Mouse (Mus musculus) MEL (cell line): Measurements from ENCODE around the gene Phykpl. TPM values are rescaled to one million over a fixed set of nuclear protein-coding genes. Genes with fewer than 3 reads are reported as not detected.

Experiments
- DNase-seq: peaks from one replicate; pipeline ENCODE4 v3.0.0; 2011; ENCODE audit warnings: low read depth, low spot score
- H3K27ac ChIP-seq: 2 replicates; pipeline ENCODE4 v1.5.1; 2012; ENCODE audit warnings: low read depth, mild to moderate bottlenecking, control low read depth, low read length, moderate library complexity; ENCODE audit not compliant: control insufficient read depth
- H3K27me3 ChIP-seq, 2 experiments: fragments of 150-350 bp in 1 of 2; sonication (generic) in 1 of 2; 2 replicates each; pipeline ENCODE4 v1.6.1; 2012; ENCODE audit warnings: low read length in 2 of 2, mild to moderate bottlenecking in 2 of 2, improper control_type of control experiment in 1 of 2, moderate library complexity in 1 of 2; ENCODE audit not compliant: insufficient read depth in 2 of 2, control insufficient read depth in 1 of 2
- H3K36me3 ChIP-seq, 2 experiments: 2 replicates each; pipeline ENCODE4 v1.6.1; 2012 to 2014; ENCODE audit warnings: low read length in 2 of 2, improper control_type of control experiment in 1 of 2, inconsistent platforms in 1 of 2, mild to moderate bottlenecking in 1 of 2; ENCODE audit not compliant: insufficient read depth in 2 of 2, control insufficient read depth in 1 of 2
- H3K4me1 ChIP-seq, 2 experiments: fragments of 150-350 bp in 1 of 2; sonication (generic) in 1 of 2; 2 replicates each; pipeline ENCODE4 v1.6.1; 2012; ENCODE audit warnings: low read length in 2 of 2, improper control_type of control experiment in 1 of 2, mild to moderate bottlenecking in 1 of 2; ENCODE audit not compliant: insufficient read depth in 2 of 2, control insufficient read depth in 1 of 2
- H3K4me3 ChIP-seq, 2 experiments: fragments of 150-350 bp in 1 of 2; sonication (generic) in 1 of 2; 2 replicates each; pipeline ENCODE4 v1.5.1; 2012; ENCODE audit warnings: low read depth in 2 of 2, low read length in 2 of 2, mild to moderate bottlenecking in 2 of 2, moderate library complexity in 2 of 2, control low read depth in 1 of 2, improper control_type of control experiment in 1 of 2; ENCODE audit not compliant: control insufficient read depth in 1 of 2, insufficient read depth in 1 of 2
- H3K79me2 ChIP-seq: 2 replicates; pipeline ENCODE4 v1.6.1; 2012; ENCODE audit warnings: mild to moderate bottlenecking, low read length, moderate library complexity; ENCODE audit not compliant: control insufficient read depth, poor library complexity, insufficient read depth
- H3K9ac ChIP-seq: 2 replicates; pipeline ENCODE4 v1.6.1; 2012; ENCODE audit warnings: low read depth, mild to moderate bottlenecking, control low read depth, low read length, moderate library complexity; ENCODE audit not compliant: control insufficient read depth, poor library complexity, severe bottlenecking
- H3K9me3 ChIP-seq: fragments of 150-350 bp; sonication (generic); replicated peaks from 2 replicates; pipeline ENCODE4 v1.6.1; 2012; ENCODE audit warnings: mild to moderate bottlenecking, low read length, improper control_type of control experiment, moderate library complexity; ENCODE audit not compliant: insufficient read depth
- CHD1 ChIP-seq: IDR thresholded peaks from 2 replicates; pipeline ENCODE4 v1.6.1; 2012; ENCODE audit warnings: low read depth, mild to moderate bottlenecking, inconsistent platforms, low read length, improper control_type of control experiment
- CTCF ChIP-seq, 3 experiments: IDR thresholded peaks in 2 of 3; conservative IDR thresholded peaks in 1 of 3; 2 replicates each; pipeline ENCODE4 v1.5.1; 2011 to 2012; ENCODE audit warnings: low read length in 3 of 3, low read depth in 2 of 3, mild to moderate bottlenecking in 2 of 3, improper control_type of control experiment in 1 of 3, inconsistent platforms in 1 of 3, mixed read lengths in 1 of 3, moderate library complexity in 1 of 3; ENCODE audit not compliant: control insufficient read depth in 1 of 3, insufficient read depth in 1 of 3, poor library complexity in 1 of 3, severe bottlenecking in 1 of 3
- ETS1 ChIP-seq: IDR thresholded peaks from 2 replicates; pipeline ENCODE4 v1.6.1; 2012; ENCODE audit warnings: low read depth, mild to moderate bottlenecking, inconsistent platforms, low read length, improper control_type of control experiment, moderate library complexity
- JUND ChIP-seq: IDR thresholded peaks from 2 replicates; pipeline ENCODE4 v1.6.1; 2011; ENCODE audit warnings: low read depth, mild to moderate bottlenecking, improper control_type of control experiment, low read length
- MAZ ChIP-seq: IDR thresholded peaks from 2 replicates; pipeline ENCODE4 v1.6.1; 2012; ENCODE audit warnings: low read depth, mild to moderate bottlenecking, inconsistent platforms, low read length, improper control_type of control experiment
- MYB ChIP-seq: IDR thresholded peaks from 2 replicates; pipeline ENCODE4 v1.6.1; 2011; ENCODE audit warnings: mild to moderate bottlenecking, low read depth, low read length, improper control_type of control experiment
- NELFE ChIP-seq: IDR thresholded peaks from 2 replicates; pipeline ENCODE4 v1.6.1; 2011; ENCODE audit warnings: low read depth, low read length, improper control_type of control experiment
- NRF1 ChIP-seq: IDR thresholded peaks from 2 replicates; pipeline ENCODE4 v1.6.1; 2014; ENCODE audit warnings: low read depth, mild to moderate bottlenecking, inconsistent platforms, low read length, improper control_type of control experiment, moderate library complexity; ENCODE audit not compliant: poor library complexity, insufficient read depth, severe bottlenecking
- POLR2A ChIP-seq, 2 experiments: IDR thresholded peaks; 2 replicates each; pipeline ENCODE4 v1.6.1; 2011 to 2012; ENCODE audit warnings: low read length in 2 of 2, mild to moderate bottlenecking in 2 of 2, control low read depth in 1 of 2, improper control_type of control experiment in 1 of 2, low read depth in 1 of 2, moderate library complexity in 1 of 2; ENCODE audit not compliant: control insufficient read depth in 1 of 2, insufficient read depth in 1 of 2, poor library complexity in 1 of 2
- POLR2AphosphoS2 ChIP-seq: IDR thresholded peaks from 2 replicates; pipeline ENCODE4 v1.6.1; 2011; ENCODE audit warnings: low read length, improper control_type of control experiment
- POLR2AphosphoS5 ChIP-seq: IDR thresholded peaks from 2 replicates; pipeline ENCODE4 v1.6.1; 2012; ENCODE audit warnings: low read depth, borderline replicate concordance, mild to moderate bottlenecking, inconsistent platforms, low read length, moderate library complexity, mixed read lengths
- RAD21 ChIP-seq: IDR thresholded peaks from 2 replicates; pipeline ENCODE4 v1.6.1; 2011; ENCODE audit warnings: mild to moderate bottlenecking, low read depth, low read length, improper control_type of control experiment
- SIN3A ChIP-seq: IDR thresholded peaks from 2 replicates; pipeline ENCODE4 v1.6.1; 2012; ENCODE audit warnings: low read length, improper control_type of control experiment, inconsistent platforms
- SMC3 ChIP-seq: IDR thresholded peaks from 2 replicates; pipeline ENCODE4 v1.6.1; 2011; ENCODE audit warnings: low read depth, low read length, improper control_type of control experiment
- TCF12 ChIP-seq: IDR thresholded peaks from 2 replicates; pipeline ENCODE4 v1.6.1; 2014; ENCODE audit warnings: low read depth, mild to moderate bottlenecking, inconsistent platforms, low read length, improper control_type of control experiment, moderate library complexity
- USF2 ChIP-seq, 2 experiments: IDR thresholded peaks; 2 replicates each; pipeline ENCODE4 v1.6.1; 2011 to 2012; ENCODE audit warnings: improper control_type of control experiment in 2 of 2, low read length in 2 of 2, borderline replicate concordance in 1 of 2, inconsistent platforms in 1 of 2, low read depth in 1 of 2, mild to moderate bottlenecking in 1 of 2; ENCODE audit not compliant: insufficient read depth in 1 of 2
- ZNF384 ChIP-seq: IDR thresholded peaks from 2 replicates; pipeline ENCODE4 v1.6.1; 2012; ENCODE audit warnings: low read depth, mild to moderate bottlenecking, inconsistent platforms, low read length, improper control_type of control experiment
- polyA plus RNA-seq, 2 experiments: library from polyadenylated mRNA; stranded (reverse) in 1 of 2; unstranded in 1 of 2; fragments of >175 nt in 1 of 2; fragments of >200 nt in 1 of 2; gene quantifications; 2 replicates each; pipeline versions ENCODE4 v1.2.1 to v1.2.4; 2012; ENCODE audit warnings: low replicate concordance in 2 of 2, low read depth in 1 of 2; ENCODE audit not compliant: insufficient read length in 2 of 2, insufficient read depth in 1 of 2, missing spikeins in 1 of 2
- total RNA-seq: library from RNA; depleted of rRNA; stranded (reverse); fragments of 300-350 nt; gene quantifications from 2 replicates; pipeline ENCODE4 v1.2.3, GENCODE M21; 2012

Phykpl gene
- total and polyA plus RNA-seq, 3 experiments: 22.7 to 23.0 TPM; not detected in 1

DNA sequence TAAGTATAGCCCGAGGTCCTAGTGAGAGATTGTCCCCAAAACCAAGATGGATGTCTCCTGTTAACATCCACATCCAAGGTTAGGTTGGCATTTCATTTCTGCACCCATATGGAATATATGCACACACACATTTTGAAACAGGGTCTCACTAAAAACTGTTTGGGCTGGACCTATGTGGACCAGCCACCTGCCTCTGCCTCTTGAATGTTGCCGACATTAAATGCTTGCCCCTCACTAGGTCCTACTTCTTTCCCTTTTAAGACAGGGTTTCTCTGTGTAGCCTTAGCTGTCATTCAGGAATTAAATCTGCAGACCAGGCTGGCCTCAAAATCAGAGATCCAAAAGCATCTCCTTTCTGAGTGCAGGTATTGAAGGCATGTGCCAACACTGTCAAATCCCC lies 13.0 kb downstream of the Phykpl start:
- Histone ChIP-seq H3K79me2 (peaks cover 9% of the 10 kb centered on the region), H3K36me3 (peaks cover 38 to 47% of the 10 kb centered on the region in 2 experiments), H3K4me1 (peaks cover 2 to 3% of the 10 kb centered on the region in 2 experiments; a peak in 2 of 4 replicates), H3K27me3 (no peaks in the 10 kb centered on the region), H3K27ac (no peak overlapping the region), H3K9me3 (no peaks in the 10 kb centered on the region), H3K4me3 (no peak overlapping the region), H3K9ac (no peak overlapping the region)
- TF ChIP-seq NRF1 (no peak), MYB (peak; percentile 31; the same call in 1 of the 2 replicates), TCF12 (no peak), POLR2AphosphoS2 (peak; percentile 74; the same call in 1 of the 2 replicates), POLR2A (IDR thresholded peaks at IDR 0.05; ENCODE audit: control insufficient read depth in 1 of 2, insufficient read depth in 1 of 2, low read depth in 1 of 2, low read length in 2 of 2, poor library complexity in 1 of 2) (peak in 1 of 2 experiments; percentile 57; a peak in 2 of 4 replicates), SMC3 (peak; percentile 20; the same call in 1 of the 2 replicates)
- DNase-seq: peak; percentile 48

DNA sequence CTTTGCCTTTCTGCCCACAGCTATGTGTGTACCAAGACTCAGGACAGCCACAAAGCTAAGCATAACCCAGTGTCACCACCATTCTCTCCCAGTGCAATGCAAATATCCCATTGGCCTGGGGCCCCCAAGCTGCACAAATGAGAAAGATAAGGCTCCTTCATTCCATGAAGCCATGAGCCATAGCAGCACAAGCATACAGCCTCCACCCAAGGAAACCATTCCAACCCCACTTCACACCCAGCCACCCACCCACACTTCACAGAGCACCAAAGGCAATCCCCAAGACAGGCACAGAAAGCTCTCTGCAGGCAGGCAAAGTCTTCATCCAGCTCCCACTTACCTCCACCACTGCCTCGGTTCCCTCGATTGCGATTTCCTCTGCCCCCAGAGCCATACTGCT lies 17.7 kb downstream of the Phykpl start:
- no peak for DNase-seq
- H3K36me3 ChIP-seq: peaks cover 40 to 53% of the 10 kb centered on the region in 2 experiments
- H3K27ac ChIP-seq: no peak overlapping the region
- H3K9ac ChIP-seq: no peak overlapping the region
- H3K79me2 ChIP-seq: peaks cover 48% of the 10 kb centered on the region
- no peaks in the 10 kb centered on the region for H3K27me3 ChIP-seq
- no peak for TF ChIP-seq SIN3A
- TF ChIP-seq JUND: no peak
- no peak for TF ChIP-seq ZNF384
- TF ChIP-seq POLR2AphosphoS5: no peak
- no peak for TF ChIP-seq ETS1
- TF ChIP-seq RAD21: no peak
- no peak for TF ChIP-seq MAZ
- TF ChIP-seq POLR2A (IDR thresholded peaks at IDR 0.05; ENCODE audit: control insufficient read depth in 1 of 2, insufficient read depth in 1 of 2, low read depth in 1 of 2, low read length in 2 of 2, poor library complexity in 1 of 2): peak in 1 of 2 experiments; percentile 42; a peak in 2 of 4 replicates
- no peak for TF ChIP-seq NELFE
- no peak for TF ChIP-seq USF2 (IDR thresholded peaks at IDR 0.05; ENCODE audit: borderline replicate concordance in 1 of 2, insufficient read depth in 1 of 2, low read depth in 1 of 2, low read length in 2 of 2)
- TF ChIP-seq POLR2AphosphoS2: peak; percentile 67; the same call in 1 of the 2 replicates
- TF ChIP-seq CHD1: no peak
- no peak for TF ChIP-seq CTCF (IDR thresholded peaks at IDR 0.05 in 2 of 3, conservative IDR thresholded peaks at IDR 0.05 in 1 of 3; ENCODE audit: control insufficient read depth in 1 of 3, insufficient read depth in 1 of 3, low read depth in 2 of 3, low read length in 3 of 3, poor library complexity in 1 of 3, severe bottlenecking in 1 of 3)
- no peaks in the 10 kb centered on the region for H3K9me3 ChIP-seq
- no peak overlapping the region for H3K4me3 ChIP-seq
- peaks cover 0 to 19% of the 10 kb centered on the region in 2 experiments; a peak in 3 of 4 replicates for H3K4me1 ChIP-seq
